Mouse (Mus musculus) ES-Bruce4 (cell line): ENCODE data around the gene Cfp.

ENCODE experiments used
- CTCF ChIP-seq: IDR thresholded peaks from one replicate; pipeline ENCODE4 v1.8.1; 2011; ENCODE audit warnings: low read depth, low read length
- POLR2A ChIP-seq: IDR thresholded peaks from one replicate; pipeline ENCODE4 v1.8.1; 2011; ENCODE audit warnings: low read length; ENCODE audit not compliant: insufficient read depth

GRCm38 (mm10) chrX:20931364-20931763 lies at the start of gene Cfp:
- TF ChIP-seq POLR2A (no peak), CTCF (no peak)
